Mouse (Mus musculus): Measurements from ENCODE around the gene Pygb.

Pygb gene

GRCm38 (mm10) chr2:150793320-150793719 is 6.8 kb downstream of the Pygb start:
- DNase-seq: no peak

GRCm38 (mm10) chr2:150798084-150798483 is 11.5 kb downstream of the Pygb start:
- DNase-seq: no peak

- DNase-seq: no peak
Measured at GRCm38 (mm10) chr2:150800616-150801015, 14.1 kb downstream of the Pygb start.

- peak in 1 of 2 experiments; percentile 34 for DNase-seq
Measured at GRCm38 (mm10) chr2:150803035-150803434, 16.5 kb downstream of the Pygb start.

GRCm38 (mm10) chr2:150808381-150808780 is 21.8 kb downstream of the Pygb start:
- no peak for DNase-seq

- DNase-seq: no peak
Measured at GRCm38 (mm10) chr2:150808812-150809211, 22.3 kb downstream of the Pygb start.

GRCm38 (mm10) chr2:150810603-150811002 is 24.1 kb downstream of the Pygb start:
- no peak for DNase-seq

GRCm38 (mm10) chr2:150812816-150813215 is 26.3 kb downstream of the Pygb start:
- peak in 1 of 2 experiments; percentile 10 for DNase-seq

- DNase-seq: peak in 1 of 2 experiments; percentile 19
Measured at GRCm38 (mm10) chr2:150816676-150817402, 30.3 kb downstream of the Pygb start.

GRCm38 (mm10) chr2:150818742-150819141 is 32.2 kb downstream of the Pygb start:
- DNase-seq: peak in 1 of 2 experiments; percentile 14

- DNase-seq: no peak
Measured at GRCm38 (mm10) chr2:150820720-150821119, 34.2 kb downstream of the Pygb start.

- no peak for DNase-seq
Measured at GRCm38 (mm10) chr2:150822987-150823386, 36.5 kb downstream of the Pygb start.

GRCm38 (mm10) chr2:150826426-150826825 is 39.9 kb downstream of the Pygb start:
- no peak for DNase-seq

- DNase-seq: no peak
Measured at GRCm38 (mm10) chr2:150828164-150828563, 41.6 kb downstream of the Pygb start.

GRCm38 (mm10) chr2:150828654-150829053 is 42.1 kb downstream of the Pygb start:
- no peak for DNase-seq

- DNase-seq: no peak
Measured at GRCm38 (mm10) chr2:150830011-150830410, 43.5 kb downstream of the Pygb start.

GRCm38 (mm10) chr2:150830911-150831441 is 44.4 kb downstream of the Pygb start:
- no peak for DNase-seq

- DNase-seq: no peak
Measured at GRCm38 (mm10) chr2:150832029-150832428, 45.5 kb downstream of the Pygb start.

- no peak for DNase-seq
Measured at GRCm38 (mm10) chr2:150834616-150835015, 48.1 kb downstream of the Pygb start.

GRCm38 (mm10) chr2:150835975-150836374 is 49.4 kb downstream of the Pygb start:
- no peak for DNase-seq

- DNase-seq: no peak
Measured at GRCm38 (mm10) chr2:150836906-150837305, 50.4 kb downstream of the Pygb start.

GRCm38 (mm10) chr2:150837781-150838180 is 51.2 kb downstream of the Pygb start:
- DNase-seq: no peak

- DNase-seq: no peak
Measured at GRCm38 (mm10) chr2:150839686-150840471, 53.3 kb downstream of the Pygb start.

- no peak for DNase-seq
Measured at GRCm38 (mm10) chr2:150841109-150841508, 54.6 kb downstream of the Pygb start.
